Mouse (Mus musculus): ENCODE measurements around the gene Agtpbp1. TPM values are rescaled to one million over a fixed set of nuclear protein-coding genes. Genes with fewer than 3 reads are reported as not detected.

Gene Agtpbp1
- polyA plus RNA-seq, 1 experiment from 2014 or later = 22.7 TPM

GRCm38 (mm10) chr13:59580954-59581353, 4.1 kb downstream of the Agtpbp1 start:
- TF ChIP-seq CTCF (IDR thresholded peaks at IDR 0.05; ENCODE audit: low read depth) = no peak
- ATAC-seq (ENCODE audit: insufficient read depth) = no peak
- Histone ChIP-seq H3K4me2 (no peak overlapping the region), H3K27me3 (ENCODE audit: insufficient read depth, low read length) (no peaks in the 10 kb centered on the region), H3K9me3 (ENCODE audit: low read depth, low read length) (no peaks in the 10 kb centered on the region), H3K27ac (ENCODE audit: low read depth) (no peak overlapping the region), H3K4me3 (ENCODE audit: low read depth, low read length) (no peak overlapping the region), H3K4me1 (ENCODE audit: insufficient read depth) (no peaks in the 10 kb centered on the region), H3K9ac (no peak overlapping the region), H3K36me3 (ENCODE audit: insufficient read depth) (no peaks in the 10 kb centered on the region)
- DNase-seq = no peak
- WGBS = 96% methylated on average over 4 of the region's 4 CpGs

GRCm38 (mm10) chr13:59572549-59572948, 12.5 kb downstream of the Agtpbp1 start:
- H3K9ac ChIP-seq = no peak overlapping the region
- no peak overlapping the region for H3K4me3 ChIP-seq (ENCODE audit: low read depth, low read length)
- H3K27ac ChIP-seq (ENCODE audit: low read depth) = no peak overlapping the region
- H3K9me3 ChIP-seq (ENCODE audit: low read depth, low read length) = no peaks in the 10 kb centered on the region
- no peaks in the 10 kb centered on the region for H3K4me1 ChIP-seq (ENCODE audit: insufficient read depth)
- no peak overlapping the region for H3K4me2 ChIP-seq
- no peak for ATAC-seq (ENCODE audit: insufficient read depth)
- no peak for DNase-seq
- WGBS = 87% methylated on average over 2 of the region's 2 CpGs
- H3K36me3 ChIP-seq (ENCODE audit: insufficient read depth) = no peaks in the 10 kb centered on the region
- TF ChIP-seq CTCF (IDR thresholded peaks at IDR 0.05; ENCODE audit: low read depth) = no peak
- H3K27me3 ChIP-seq (ENCODE audit: insufficient read depth, low read length) = no peaks in the 10 kb centered on the region

- Histone ChIP-seq H3K4me1 (ENCODE audit: insufficient read depth) (no peaks in the 10 kb centered on the region), H3K4me2 (no peak overlapping the region)
These were observed 13.9 kb downstream of the Agtpbp1 start for GRCm38 (mm10) chr13:59571107-59571506.

GRCm38 (mm10) chr13:59565945-59566520, 19.0 kb downstream of the Agtpbp1 start:
- H3K27ac ChIP-seq (ENCODE audit: low read depth) = no peak overlapping the region
- WGBS = 44% methylated on average over 9 of the region's 9 CpGs
- no peak for ATAC-seq (ENCODE audit: insufficient read depth)
- no peak for DNase-seq
- H3K9me3 ChIP-seq (ENCODE audit: low read depth, low read length) = no peaks in the 10 kb centered on the region
- no peak overlapping the region for H3K4me3 ChIP-seq (ENCODE audit: low read depth, low read length)
- no peak overlapping the region for H3K4me2 ChIP-seq
- no peaks in the 10 kb centered on the region for H3K4me1 ChIP-seq (ENCODE audit: insufficient read depth)
- no peaks in the 10 kb centered on the region for H3K27me3 ChIP-seq (ENCODE audit: insufficient read depth, low read length)
- no peaks in the 10 kb centered on the region for H3K36me3 ChIP-seq (ENCODE audit: insufficient read depth)
- no peak overlapping the region for H3K9ac ChIP-seq
- no peak for TF ChIP-seq CTCF (IDR thresholded peaks at IDR 0.05; ENCODE audit: low read depth)

More at GRCm38 (mm10) chr13:59571107-59571506, 13.9 kb downstream of the Agtpbp1 start:
- 70% methylated on average over 6 of the region's 6 CpGs for WGBS
- no peak overlapping the region for H3K4me3 ChIP-seq (ENCODE audit: low read depth, low read length)
- no peak for DNase-seq
- H3K9me3 ChIP-seq (ENCODE audit: low read depth, low read length) = no peaks in the 10 kb centered on the region
- no peak overlapping the region for H3K9ac ChIP-seq
- ATAC-seq (ENCODE audit: insufficient read depth) = no peak
- no peak overlapping the region for H3K27ac ChIP-seq (ENCODE audit: low read depth)
- no peaks in the 10 kb centered on the region for H3K36me3 ChIP-seq (ENCODE audit: insufficient read depth)
- H3K27me3 ChIP-seq (ENCODE audit: insufficient read depth, low read length) = no peaks in the 10 kb centered on the region
- TF ChIP-seq CTCF (IDR thresholded peaks at IDR 0.05; ENCODE audit: low read depth) = no peak

GRCm38 (mm10) chr13:59564923-59565322, 20.1 kb downstream of the Agtpbp1 start:
- no peak overlapping the region for H3K4me2 ChIP-seq
- H3K9ac ChIP-seq = no peak overlapping the region
- TF ChIP-seq CTCF (IDR thresholded peaks at IDR 0.05; ENCODE audit: low read depth) = no peak
- no peak for ATAC-seq (ENCODE audit: insufficient read depth)
- DNase-seq = peak; percentile 26
- no peaks in the 10 kb centered on the region for H3K9me3 ChIP-seq (ENCODE audit: low read depth, low read length)
- H3K4me3 ChIP-seq (ENCODE audit: low read depth, low read length) = no peak overlapping the region
- no peaks in the 10 kb centered on the region for H3K4me1 ChIP-seq (ENCODE audit: insufficient read depth)
- H3K36me3 ChIP-seq (ENCODE audit: insufficient read depth) = no peaks in the 10 kb centered on the region
- H3K27ac ChIP-seq (ENCODE audit: low read depth) = no peak overlapping the region; the same call in 1 of the 2 replicates
- H3K27me3 ChIP-seq (ENCODE audit: insufficient read depth, low read length) = no peaks in the 10 kb centered on the region
- WGBS = 69% methylated on average over 10 of the region's 10 CpGs

GRCm38 (mm10) chr13:59564505-59564904, 20.5 kb downstream of the Agtpbp1 start:
- TF ChIP-seq CTCF (IDR thresholded peaks at IDR 0.05; ENCODE audit: low read depth) = no peak
- WGBS = 63% methylated on average over 4 of the region's 4 CpGs
- DNase-seq (peak; percentile 72), ATAC-seq (ENCODE audit: insufficient read depth) (no peak)
- H3K36me3 ChIP-seq (ENCODE audit: insufficient read depth) = no peaks in the 10 kb centered on the region
- H3K4me3 ChIP-seq (ENCODE audit: low read depth, low read length) = no peak overlapping the region
- H3K9ac ChIP-seq = no peak overlapping the region
- H3K4me2 ChIP-seq = no peak overlapping the region
- H3K9me3 ChIP-seq (ENCODE audit: low read depth, low read length) = no peaks in the 10 kb centered on the region
- H3K4me1 ChIP-seq (ENCODE audit: insufficient read depth) = no peaks in the 10 kb centered on the region
- no peak overlapping the region for H3K27ac ChIP-seq (ENCODE audit: low read depth)
- H3K27me3 ChIP-seq (ENCODE audit: insufficient read depth, low read length) = no peaks in the 10 kb centered on the region

GRCm38 (mm10) chr13:59562471-59562870, 22.6 kb downstream of the Agtpbp1 start:
- Histone ChIP-seq H3K36me3 (ENCODE audit: insufficient read depth) (no peaks in the 10 kb centered on the region), H3K9ac (no peak overlapping the region), H3K4me3 (ENCODE audit: low read depth, low read length) (no peak overlapping the region), H3K27ac (ENCODE audit: low read depth) (no peak overlapping the region), H3K4me2 (no peak overlapping the region), H3K4me1 (ENCODE audit: insufficient read depth) (no peaks in the 10 kb centered on the region), H3K9me3 (ENCODE audit: low read depth, low read length) (no peaks in the 10 kb centered on the region), H3K27me3 (ENCODE audit: insufficient read depth, low read length) (no peaks in the 10 kb centered on the region)
- DNase-seq (no peak), ATAC-seq (ENCODE audit: insufficient read depth) (no peak)
- TF ChIP-seq CTCF (IDR thresholded peaks at IDR 0.05; ENCODE audit: low read depth) = no peak
- 79% methylated on average over 2 of the region's 2 CpGs for WGBS
